Mouse (Mus musculus): ENCODE data around the gene Alox15.

Alox15 gene

GRCm38 (mm10) chr11:70306159-70306558, 45.7 kb downstream of the Alox15 start:
- DNase-seq = no peak

- no peak for DNase-seq
These were observed 49.5 kb downstream of the Alox15 start for GRCm38 (mm10) chr11:70302293-70302692.

- no peak for DNase-seq
These were observed 53.9 kb downstream of the Alox15 start for GRCm38 (mm10) chr11:70297836-70298454.

GRCm38 (mm10) chr11:70297405-70297804, 54.4 kb downstream of the Alox15 start:
- no peak for DNase-seq
